Mouse (Mus musculus): ENCODE measurements around the gene Pigm.

The Pigm gene

DNA sequence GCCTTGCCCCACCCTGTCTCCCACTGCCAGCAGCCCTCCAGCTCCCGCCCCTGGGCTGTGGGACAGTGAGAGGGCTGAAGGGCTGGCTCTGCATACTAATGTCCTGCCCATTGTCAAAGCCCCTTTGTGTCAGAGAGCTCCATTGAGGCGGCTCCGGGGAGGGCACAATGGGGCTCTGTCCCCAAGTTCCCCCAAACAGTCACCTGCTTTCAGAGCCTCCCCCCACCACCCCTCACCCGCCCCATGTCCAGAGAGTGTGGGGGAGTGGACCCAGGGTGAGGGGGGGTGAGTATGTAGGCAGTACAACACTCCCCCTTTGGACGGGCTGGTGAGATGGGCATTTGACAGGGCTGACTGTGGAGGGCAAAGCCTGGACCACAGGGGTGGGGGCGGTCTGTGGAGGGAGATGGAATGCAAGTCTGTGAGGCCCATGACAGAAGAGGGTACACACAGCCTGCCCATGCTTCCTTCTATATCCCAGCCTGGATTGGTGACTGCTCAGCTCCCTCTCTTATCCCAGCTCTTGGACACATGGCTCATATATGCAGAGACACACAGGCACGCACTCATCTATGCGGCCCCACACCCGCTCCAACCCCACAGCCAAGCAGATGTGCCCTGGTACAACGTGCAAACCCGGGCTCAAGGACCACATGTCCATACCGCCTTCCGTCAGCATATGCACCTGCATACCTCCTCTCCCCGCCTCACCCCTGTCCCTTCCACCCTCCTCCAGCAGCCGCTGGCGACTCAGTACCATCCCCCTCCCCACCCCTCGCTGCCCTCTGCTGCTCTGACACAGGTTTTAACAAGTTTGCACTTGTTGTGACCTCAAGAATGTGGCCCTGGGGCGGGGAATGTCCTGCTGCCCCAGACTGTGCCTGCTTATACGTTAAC is 26.2 kb upstream of the Pigm start:
- DNase-seq (ENCODE audit: low read depth in 2 of 2, low spot score in 2 of 2), result no peak

DNA sequence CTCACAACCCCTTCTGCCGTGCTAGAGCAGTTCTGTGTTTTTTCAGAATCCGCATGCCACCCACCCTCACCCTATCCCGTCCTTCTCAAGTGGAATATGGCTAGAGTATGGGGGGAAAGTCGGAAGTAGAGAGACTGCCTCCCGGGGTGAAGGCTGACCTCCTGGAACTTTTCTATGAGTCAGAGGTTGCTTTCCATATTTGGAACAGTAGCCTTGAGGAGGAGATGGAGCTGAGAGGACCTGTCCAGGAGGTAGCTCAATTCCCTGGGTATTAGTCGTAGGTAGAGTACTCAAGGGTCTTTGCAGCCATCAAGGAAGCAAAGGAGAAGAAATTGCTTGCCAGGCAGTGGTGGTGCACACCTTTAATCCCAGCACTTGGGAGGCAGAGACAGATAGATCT is 24.3 kb upstream of the Pigm start:
- DNase-seq (ENCODE audit: low read depth in 2 of 2, low spot score in 2 of 2), result no peak

DNA sequence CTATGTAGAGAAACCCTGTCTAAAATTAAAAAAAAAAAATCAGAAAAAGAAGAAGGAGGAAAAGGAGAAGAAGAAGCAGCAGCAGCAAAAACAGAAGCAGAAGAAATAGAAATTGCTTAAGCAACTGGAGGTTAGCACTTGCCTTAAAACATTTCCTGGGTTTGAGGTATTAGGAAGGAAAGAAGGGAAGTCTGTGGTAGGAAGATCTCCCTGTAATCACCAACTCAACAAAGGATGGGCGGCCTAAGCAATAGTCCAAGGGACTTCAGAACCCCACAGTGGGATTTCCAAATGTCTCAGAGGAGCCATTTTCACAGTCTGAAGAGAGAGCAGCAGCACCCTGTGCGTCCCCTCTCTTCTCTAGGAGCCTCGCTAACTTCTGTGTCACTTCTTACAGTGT is 23.9 kb upstream of the Pigm start:
- no peak for DNase-seq (ENCODE audit: low read depth in 2 of 2, low spot score in 2 of 2)

DNA sequence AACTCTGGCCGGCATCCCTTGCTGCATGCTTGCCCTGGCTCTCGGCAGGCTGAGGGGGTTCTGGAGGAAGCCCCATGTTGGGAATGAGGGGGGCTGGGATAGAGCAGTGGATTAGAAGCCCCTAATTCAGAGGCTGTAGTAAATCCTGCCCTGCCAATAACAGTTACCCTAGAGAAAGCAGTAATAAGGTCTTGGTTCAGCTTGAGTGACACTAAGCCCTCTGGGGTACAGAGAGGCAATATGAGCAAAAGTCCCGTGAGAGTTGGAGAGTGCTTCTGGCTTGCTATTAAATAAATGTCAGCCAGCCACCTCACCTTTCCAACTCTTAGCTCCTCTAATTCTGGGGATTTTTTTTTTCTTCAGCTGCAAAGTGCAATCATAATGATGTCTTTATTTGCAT is 21.0 kb upstream of the Pigm start:
- no peak for DNase-seq (ENCODE audit: low read depth in 2 of 2, low spot score in 2 of 2)

GRCm38 (mm10) chr1:172357550-172357949 is 18.8 kb upstream of the Pigm start:
- DNase-seq (ENCODE audit: low read depth in 2 of 2, low spot score in 2 of 2), result peak; percentile 47 to 55

- no peak for DNase-seq (ENCODE audit: low read depth in 2 of 2, low spot score in 2 of 2)
Observed at GRCm38 (mm10) chr1:172358341-172358740, 18.0 kb upstream of the Pigm start.

DNA sequence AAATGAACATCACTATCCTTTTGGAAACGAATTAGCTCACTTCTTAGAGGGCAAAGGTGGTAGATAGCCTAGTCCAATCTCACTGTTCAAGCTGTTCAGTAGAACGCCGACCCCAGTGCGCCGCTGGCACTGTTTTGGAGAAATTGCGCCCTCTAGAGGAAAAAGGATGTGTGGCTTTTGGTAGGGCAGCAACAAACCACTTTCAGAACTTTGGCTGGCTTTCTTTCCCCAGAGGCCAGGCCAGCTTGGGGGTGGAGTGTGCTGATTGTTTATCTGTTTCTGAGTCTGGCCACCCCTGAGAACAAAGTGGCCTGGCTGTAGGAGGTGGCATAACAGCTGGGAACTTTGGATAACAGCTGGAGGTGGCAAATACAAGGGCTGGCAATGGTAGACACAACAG is 11.7 kb upstream of the Pigm start:
- DNase-seq (ENCODE audit: low read depth in 2 of 2, low spot score in 2 of 2), result peak; percentile 18 to 39

GRCm38 (mm10) chr1:172368768-172369418 is 7.5 kb upstream of the Pigm start:
- DNase-seq (ENCODE audit: low read depth in 2 of 2, low spot score in 2 of 2), result peak; percentile 67 to 77

DNA sequence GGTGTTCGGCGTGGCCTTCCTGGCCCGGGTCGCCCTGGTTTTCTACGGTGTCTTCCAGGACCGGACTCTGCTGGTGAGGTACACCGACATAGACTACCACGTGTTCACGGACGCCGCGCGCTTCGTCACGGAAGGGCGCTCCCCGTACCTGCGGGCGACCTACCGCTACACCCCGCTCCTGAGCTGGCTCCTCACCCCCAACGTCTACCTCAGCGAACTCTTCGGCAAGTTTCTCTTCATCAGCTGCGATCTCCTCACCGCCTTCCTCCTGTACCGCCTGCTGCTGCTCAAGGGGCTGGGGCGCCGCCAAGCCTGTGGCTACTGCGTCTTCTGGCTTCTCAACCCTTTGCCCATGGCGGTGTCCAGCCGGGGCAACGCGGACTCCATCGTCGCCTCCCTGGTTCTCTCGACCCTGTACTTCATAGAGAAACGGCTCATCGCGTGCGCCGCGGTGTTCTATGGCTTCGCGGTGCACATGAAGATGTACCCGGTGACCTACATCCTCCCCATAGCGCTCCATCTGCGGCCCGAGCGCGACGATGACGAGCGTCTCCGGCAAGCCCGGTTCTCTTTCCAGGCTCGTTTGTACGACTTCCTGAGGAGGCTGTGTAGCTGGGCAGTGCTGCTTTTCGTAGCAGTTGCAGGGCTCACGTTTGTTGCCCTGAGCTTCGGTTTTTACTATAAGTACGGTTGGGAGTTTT is 562 bp downstream of the Pigm start:
- peak; percentile 31 to 34 for DNase-seq (ENCODE audit: low read depth in 2 of 2, low spot score in 2 of 2)

- DNase-seq (ENCODE audit: low read depth in 2 of 2, low spot score in 2 of 2), result no peak
Observed at GRCm38 (mm10) chr1:172380066-172380465, 3.7 kb downstream of the Pigm start.

GRCm38 (mm10) chr1:172382090-172382489 is 5.7 kb downstream of the Pigm start:
- DNase-seq (ENCODE audit: low read depth in 2 of 2, low spot score in 2 of 2), result no peak

DNA sequence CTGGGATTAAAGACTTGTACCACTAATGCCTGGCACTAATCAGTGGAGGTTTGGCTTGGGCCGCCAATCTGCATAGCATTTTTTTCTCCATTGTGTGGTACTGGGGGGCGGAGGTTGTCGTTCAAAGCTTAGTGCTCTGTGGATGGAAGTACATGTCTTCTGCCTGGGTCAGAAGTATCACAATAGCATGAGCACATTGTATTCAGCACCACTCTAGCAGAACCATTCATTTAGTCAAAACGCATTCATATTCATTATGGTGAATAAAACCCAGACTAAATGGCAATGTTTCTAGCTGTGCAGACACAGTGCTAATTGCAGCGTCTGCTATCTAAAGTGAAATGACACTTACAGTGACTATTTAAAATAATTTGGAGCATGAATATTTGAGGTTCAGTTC is 10.9 kb downstream of the Pigm start:
- no peak for DNase-seq (ENCODE audit: low read depth in 2 of 2, low spot score in 2 of 2)

DNA sequence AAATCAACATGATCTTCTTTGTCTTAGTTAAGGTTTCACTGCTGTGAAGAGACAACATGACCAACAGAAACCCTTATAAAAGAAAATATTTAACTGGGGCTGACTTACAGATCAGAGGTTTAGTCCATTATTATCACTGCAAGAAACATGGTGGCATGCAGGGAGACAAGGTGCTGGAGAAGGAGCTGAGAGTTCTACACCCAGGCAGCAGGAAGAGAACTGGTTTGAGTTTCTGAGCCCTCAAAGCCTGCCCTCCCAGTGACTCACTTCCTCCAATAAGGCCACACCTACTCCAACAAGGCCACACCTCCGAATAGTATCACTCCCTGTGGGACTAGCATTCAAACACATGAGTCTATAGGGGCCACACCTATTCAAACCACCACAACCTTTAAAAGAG is 14.4 kb downstream of the Pigm start:
- DNase-seq (ENCODE audit: low read depth in 2 of 2, low spot score in 2 of 2), result no peak

GRCm38 (mm10) chr1:172391807-172392581 is 15.6 kb downstream of the Pigm start:
- no peak for DNase-seq (ENCODE audit: low read depth in 2 of 2, low spot score in 2 of 2)

DNA sequence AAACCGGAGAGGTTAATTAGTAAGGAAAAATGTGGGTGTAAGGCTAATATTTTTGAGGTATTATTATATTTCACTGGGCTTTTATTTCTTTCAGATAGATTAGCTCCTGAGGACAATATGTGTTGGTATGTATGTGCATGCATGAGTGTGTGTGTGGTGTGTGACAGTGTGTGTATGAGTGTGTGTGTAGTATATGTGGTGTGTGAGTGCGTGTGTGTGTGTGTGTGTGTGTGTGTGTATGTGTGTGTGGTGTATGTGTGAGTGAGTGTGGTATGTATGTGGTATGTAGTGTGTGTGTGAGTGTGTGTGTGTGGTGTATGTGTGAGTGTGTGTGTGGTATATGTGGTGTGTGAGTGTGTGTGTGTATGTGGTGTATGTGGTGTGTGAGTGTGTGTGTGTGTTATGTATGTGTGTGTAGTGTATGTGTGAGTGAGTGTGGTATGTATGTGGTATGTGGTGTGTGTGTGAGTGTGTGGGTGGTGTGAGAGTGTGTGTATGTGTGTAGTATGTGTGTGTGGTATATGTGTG is 16.4 kb downstream of the Pigm start:
- DNase-seq (ENCODE audit: low read depth in 2 of 2, low spot score in 2 of 2), result no peak

GRCm38 (mm10) chr1:172393739-172394138 is 17.4 kb downstream of the Pigm start:
- no peak for DNase-seq (ENCODE audit: low read depth in 2 of 2, low spot score in 2 of 2)

DNA sequence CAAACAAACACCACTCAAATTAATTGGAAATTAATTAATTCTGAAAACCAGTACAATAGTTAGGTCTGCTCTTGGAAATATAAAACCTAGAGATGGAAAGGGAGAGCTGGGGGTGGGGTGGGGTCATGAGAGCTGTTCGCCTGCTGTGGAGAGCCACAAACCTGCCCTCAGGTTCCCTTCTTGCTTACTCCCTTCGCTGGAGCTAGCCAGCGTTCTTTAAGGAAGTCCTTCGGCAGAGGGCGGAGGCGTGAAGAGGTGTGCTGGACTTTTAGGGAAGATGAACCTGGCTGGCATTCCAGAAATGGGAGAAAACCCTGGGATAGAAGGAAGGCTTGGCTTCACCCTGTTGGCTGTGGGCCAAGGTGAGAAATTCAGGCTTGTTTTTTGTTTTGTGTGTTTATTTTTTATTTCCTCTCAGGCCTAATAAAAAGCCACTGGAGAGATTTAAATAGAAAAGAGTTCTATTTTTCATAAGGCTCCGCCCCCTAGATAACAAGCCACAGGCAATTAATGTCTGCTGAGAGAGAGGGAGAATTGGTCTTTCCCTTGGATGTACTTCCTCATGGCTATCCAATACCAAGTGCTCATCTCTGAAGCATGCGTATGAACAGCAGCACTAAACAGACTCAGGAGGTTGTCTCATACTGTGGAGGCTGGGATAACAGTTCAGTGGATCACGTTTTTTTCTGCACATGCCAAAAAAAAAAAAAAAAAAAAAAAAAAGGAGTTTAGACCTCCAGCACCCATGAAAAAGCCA is 20.8 kb downstream of the Pigm start:
- DNase-seq (ENCODE audit: low read depth in 2 of 2, low spot score in 2 of 2), result no peak

- no peak for DNase-seq (ENCODE audit: low read depth in 2 of 2, low spot score in 2 of 2)
Observed at GRCm38 (mm10) chr1:172406077-172406706, 29.8 kb downstream of the Pigm start.

DNA sequence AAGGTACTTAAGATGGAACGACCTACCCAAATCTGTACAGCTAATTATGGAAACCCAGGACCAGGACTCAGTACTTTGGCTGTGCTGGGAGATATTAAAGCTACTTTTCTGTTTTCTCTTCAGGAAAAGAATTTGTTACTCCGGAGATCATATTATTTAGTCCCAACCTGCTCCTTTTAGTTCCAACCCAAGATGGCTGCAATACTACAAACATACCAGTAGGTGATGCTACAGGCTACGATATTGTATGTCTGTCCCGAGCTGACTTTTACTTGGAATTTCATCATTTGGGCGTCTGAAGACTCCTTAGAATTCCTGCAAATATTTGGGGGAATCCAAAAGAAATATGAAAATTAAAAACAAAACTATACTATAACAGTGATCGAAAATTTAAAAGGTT is 32.6 kb downstream of the Pigm start:
- peak in 1 of 2 experiments; percentile 25 for DNase-seq (ENCODE audit: low read depth in 2 of 2, low spot score in 2 of 2)

- no peak for DNase-seq (ENCODE audit: low read depth in 2 of 2, low spot score in 2 of 2)
Observed at GRCm38 (mm10) chr1:172409431-172409830, 33.1 kb downstream of the Pigm start.

Measured in CD8-positive naive resting alpha-beta T cell, adult 2 months (primary cell).